Mouse (Mus musculus) heart, embryonic 14.5 days (tissue): Measurements from ENCODE around the gene Nox4. TPM values are rescaled to one million over a fixed set of nuclear protein-coding genes. Genes with fewer than 3 reads are reported as not detected.

Experiments
- ATAC-seq: fragments of 200-750 bp; cut with Nextera tagmentation; 2 replicates; pipeline ENCODE4 v1.8.0; 2017; ENCODE audit warnings: low read depth, moderate TSS enrichment; ENCODE audit not compliant: insufficient number of reproducible peaks, insufficient read depth, low FRiP score
- H3K27ac ChIP-seq, 2 experiments: fragments of 200-500 bp in 1 of 2; fragments of 300-500 bp in 1 of 2; sonication (generic) in 1 of 2; replicated peaks in 1 of 2; 2 replicates each; pipeline ENCODE4 v1.5.1; 2012 to 2014; ENCODE audit warnings: low read depth in 2 of 2, low read length in 2 of 2, control low read depth in 1 of 2, mild to moderate bottlenecking in 1 of 2, mixed read lengths in 1 of 2; ENCODE audit not compliant: control insufficient read depth in 1 of 2, insufficient read depth in 1 of 2
- H3K27me3 ChIP-seq: fragments of 300-500 bp; sonication (generic); 2 replicates; pipeline ENCODE4 v1.6.1; 2014; ENCODE audit warnings: mild to moderate bottlenecking, low read length, control low read depth; ENCODE audit not compliant: control insufficient read depth, insufficient read depth
- H3K36me3 ChIP-seq: fragments of 300-500 bp; sonication (generic); 2 replicates; pipeline ENCODE4 v1.6.1; 2014; ENCODE audit warnings: mild to moderate bottlenecking, control low read depth, low read length, mixed read lengths; ENCODE audit not compliant: control insufficient read depth, insufficient read depth
- H3K4me1 ChIP-seq, 2 experiments: fragments of 200-500 bp in 1 of 2; fragments of 300-500 bp in 1 of 2; sonication (generic) in 1 of 2; 2 replicates each; pipeline ENCODE4 v1.6.1; 2012 to 2014; ENCODE audit warnings: low read length in 2 of 2, control low read depth in 1 of 2, mixed read lengths in 1 of 2; ENCODE audit not compliant: control insufficient read depth in 2 of 2, insufficient read depth in 2 of 2
- H3K4me2 ChIP-seq: fragments of 300-500 bp; sonication (generic); 2 replicates; pipeline ENCODE4 v1.6.1; 2014; ENCODE audit warnings: mild to moderate bottlenecking, low read length
- H3K4me3 ChIP-seq, 2 experiments: fragments of 200-500 bp in 1 of 2; fragments of 300-500 bp in 1 of 2; sonication (generic) in 1 of 2; 2 replicates each; pipeline ENCODE4 v1.5.1; 2012 to 2014; ENCODE audit warnings: low read length in 2 of 2, mild to moderate bottlenecking in 2 of 2, control low read depth in 1 of 2, low read depth in 1 of 2, moderate library complexity in 1 of 2; ENCODE audit not compliant: control insufficient read depth in 1 of 2, insufficient read depth in 1 of 2
- H3K9ac ChIP-seq: fragments of 300-500 bp; sonication (generic); 2 replicates; pipeline ENCODE4 v1.6.1; 2014; ENCODE audit warnings: mild to moderate bottlenecking, low read length
- H3K9me3 ChIP-seq: fragments of 300-500 bp; sonication (generic); 2 replicates; pipeline ENCODE4 v1.6.1; 2016; ENCODE audit warnings: low read length, control low read depth; ENCODE audit not compliant: control insufficient read depth
- WGBS: fragments of 180-500 bp; shearing (Covaris S2); extraction: QIAGEN DNeasy Blood & Tissue Kit; methylation state at CpG from one replicate; pipeline ENCODE4 v1.1.7; 2014; 5-methylcytosine and 5-hydroxymethylcytosine counted together
- polyA plus RNA-seq: library from polyadenylated mRNA; unstranded; fragments of >200 nt; fragmentation: Nextera tagmentation; extraction: Ambion mirVana; gene quantifications from 2 replicates; pipeline ENCODE4 v1.2.1, GENCODE M21; 2014

Nox4 gene
- polyA plus RNA-seq, 1 experiment from 2014 or later = 4.3 TPM

DNA sequence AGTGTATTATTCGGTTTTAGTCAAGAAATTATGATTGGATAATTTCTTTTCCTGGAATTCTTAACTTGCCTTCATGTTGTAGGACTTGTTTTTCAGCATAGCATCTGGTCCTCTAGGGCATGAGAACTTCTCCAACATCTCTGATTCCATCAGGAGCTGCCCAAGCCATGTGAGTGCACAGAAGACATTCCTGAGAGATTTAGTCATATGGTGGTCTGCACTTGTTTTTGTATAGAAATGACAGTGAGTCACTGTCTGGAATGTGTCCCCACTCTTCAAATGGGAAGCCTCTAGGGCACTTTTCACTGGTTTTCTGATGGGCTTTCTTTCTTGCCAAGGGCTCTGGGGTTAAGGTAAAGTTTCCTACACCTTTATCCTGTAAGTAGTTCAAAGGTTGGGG, 4.8 kb upstream of the Nox4 start:
- Histone ChIP-seq H3K9ac (no peak overlapping the region), H3K9me3 (no peaks in the 10 kb centered on the region), H3K27me3 (no peaks in the 10 kb centered on the region), H3K4me1 (no peaks in the 10 kb centered on the region), H3K36me3 (no peaks in the 10 kb centered on the region), H3K4me2 (no peak overlapping the region), H3K4me3 (no peak overlapping the region), H3K27ac (no peak overlapping the region)
- ATAC-seq = no peak
- 66% methylated on average over 1 of the region's 1 CpGs for WGBS

DNA sequence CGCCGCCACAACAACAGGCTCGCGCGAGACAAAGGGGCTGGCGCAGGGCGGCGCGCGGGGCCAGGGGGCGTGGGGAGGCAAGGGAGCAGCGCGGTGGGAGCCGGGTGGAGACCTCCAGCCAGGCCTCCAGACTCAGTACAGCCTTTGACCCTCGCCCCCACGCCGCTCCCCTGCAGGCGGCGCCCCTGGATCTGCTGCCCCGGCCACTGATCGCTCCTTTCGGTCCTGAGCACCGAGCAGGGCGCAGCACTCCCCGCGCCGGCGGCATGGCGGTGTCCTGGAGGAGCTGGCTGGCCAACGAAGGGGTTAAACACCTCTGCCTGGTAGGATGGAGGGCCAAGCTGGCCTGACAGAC, 661 bp downstream of the Nox4 start:
- WGBS = 0% methylated on average over 25 of the region's 30 CpGs
- Histone ChIP-seq H3K27me3 (no peaks in the 10 kb centered on the region), H3K4me1 (peaks cover 0 to 4% of the 10 kb centered on the region in 2 experiments; a peak in 1 of 4 replicates), H3K9me3 (no peaks in the 10 kb centered on the region), H3K36me3 (0 out of 2 replicates have a peak, but pooled peaks cover 2% of the 10 kb centered on the region), H3K4me2 (peak overlapping the region; percentile 78), H3K27ac (peak overlapping the region; percentile 57 to 69), H3K4me3 (peak overlapping the region; percentile 67 to 69), H3K9ac (peak overlapping the region; percentile 83)
- ATAC-seq = peak; percentile 86

DNA sequence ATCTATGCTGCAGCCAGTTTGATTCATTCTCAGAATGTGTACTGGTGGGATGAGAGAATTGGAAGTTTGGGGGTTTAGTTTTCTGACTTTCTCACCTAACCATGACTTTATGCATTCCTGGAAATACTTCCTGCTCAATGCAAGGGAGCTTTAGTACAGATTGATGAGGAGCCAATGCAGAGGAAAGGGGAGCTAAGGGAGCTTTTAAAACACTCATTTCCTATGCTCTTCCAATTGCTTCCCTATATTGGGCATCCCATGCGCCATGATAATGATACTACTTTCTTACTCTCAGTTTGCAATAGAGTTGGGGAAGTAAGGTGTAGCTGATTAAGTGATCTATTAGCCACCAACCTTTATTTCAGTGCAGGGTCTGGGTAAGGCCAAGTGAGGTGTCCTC, 1.0 kb downstream of the Nox4 start:
- peak overlapping the region; percentile 57 to 69 for H3K27ac ChIP-seq
- peak overlapping the region; percentile 67 to 69 for H3K4me3 ChIP-seq
- 0 out of 2 replicates have a peak, but pooled peaks have one; percentile 17 for ATAC-seq
- peak overlapping the region; percentile 78 for H3K4me2 ChIP-seq
- peak overlapping the region; percentile 83 for H3K9ac ChIP-seq
- WGBS = 67% methylated on average over 1 of the region's 1 CpGs
- H3K36me3 ChIP-seq = 0 out of 2 replicates have a peak, but pooled peaks cover 2% of the 10 kb centered on the region
- H3K9me3 ChIP-seq = no peaks in the 10 kb centered on the region
- no peaks in the 10 kb centered on the region for H3K27me3 ChIP-seq
- peaks cover 0 to 4% of the 10 kb centered on the region in 2 experiments; a peak in 1 of 4 replicates for H3K4me1 ChIP-seq

DNA sequence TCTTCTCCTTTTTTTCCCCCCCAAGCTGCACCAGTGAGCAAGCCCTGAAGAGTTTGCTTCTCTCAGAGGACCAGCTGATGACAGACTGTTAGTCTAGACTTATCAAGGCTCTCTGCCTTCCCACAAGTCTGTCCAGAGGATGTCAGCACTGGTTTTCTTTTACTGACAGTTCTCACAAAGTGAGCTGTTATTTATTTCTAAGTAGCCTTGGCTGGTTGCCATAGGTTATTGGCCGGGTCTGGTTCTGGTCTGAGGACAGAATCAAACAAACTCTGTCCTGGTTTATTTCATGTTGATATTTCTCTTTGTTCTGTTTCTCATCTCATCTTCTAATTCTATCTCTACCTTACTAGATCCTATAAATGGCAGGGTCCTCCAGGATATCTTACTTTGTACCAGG, 2.0 kb downstream of the Nox4 start:
- WGBS = 6% methylated on average over 1 of the region's 1 CpGs
- no peak for ATAC-seq
- H3K4me2 ChIP-seq = no peak overlapping the region
- no peaks in the 10 kb centered on the region for H3K9me3 ChIP-seq
- H3K4me1 ChIP-seq = peaks cover 0 to 4% of the 10 kb centered on the region in 2 experiments; a peak in 1 of 4 replicates
- no peak overlapping the region for H3K9ac ChIP-seq
- no peak overlapping the region for H3K27ac ChIP-seq
- H3K27me3 ChIP-seq = no peaks in the 10 kb centered on the region
- no peak overlapping the region for H3K4me3 ChIP-seq
- 0 out of 2 replicates have a peak, but pooled peaks cover 2% of the 10 kb centered on the region for H3K36me3 ChIP-seq

DNA sequence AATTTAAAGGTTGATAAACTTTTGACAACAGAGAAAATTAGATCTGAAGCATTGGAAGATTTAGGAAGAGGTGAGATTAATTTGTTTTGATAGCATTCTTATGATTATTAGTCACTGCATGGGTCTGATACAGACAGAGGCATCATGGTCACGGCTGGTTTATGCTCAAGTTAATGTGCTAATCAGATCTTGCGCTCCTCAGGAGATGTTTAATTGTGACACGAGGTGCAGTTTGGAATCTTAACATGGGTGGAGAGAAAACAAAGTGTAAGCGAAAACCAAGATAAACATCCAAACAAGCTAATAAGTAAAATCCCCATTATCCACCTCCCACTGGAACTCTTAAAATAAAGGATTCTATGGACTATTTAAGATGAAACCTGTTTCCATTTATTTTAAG, 6.2 kb downstream of the Nox4 start:
- Histone ChIP-seq H3K4me1 (peaks cover 0 to 3% of the 10 kb centered on the region in 2 experiments; a peak in 1 of 4 replicates), H3K9ac (no peak overlapping the region), H3K27me3 (no peaks in the 10 kb centered on the region), H3K36me3 (0 out of 2 replicates have a peak, but pooled peaks cover 2% of the 10 kb centered on the region), H3K4me3 (no peak overlapping the region), H3K4me2 (no peak overlapping the region), H3K9me3 (no peaks in the 10 kb centered on the region), H3K27ac (no peak overlapping the region)
- no peak for ATAC-seq
- WGBS = 73% methylated on average over 4 of the region's 4 CpGs

DNA sequence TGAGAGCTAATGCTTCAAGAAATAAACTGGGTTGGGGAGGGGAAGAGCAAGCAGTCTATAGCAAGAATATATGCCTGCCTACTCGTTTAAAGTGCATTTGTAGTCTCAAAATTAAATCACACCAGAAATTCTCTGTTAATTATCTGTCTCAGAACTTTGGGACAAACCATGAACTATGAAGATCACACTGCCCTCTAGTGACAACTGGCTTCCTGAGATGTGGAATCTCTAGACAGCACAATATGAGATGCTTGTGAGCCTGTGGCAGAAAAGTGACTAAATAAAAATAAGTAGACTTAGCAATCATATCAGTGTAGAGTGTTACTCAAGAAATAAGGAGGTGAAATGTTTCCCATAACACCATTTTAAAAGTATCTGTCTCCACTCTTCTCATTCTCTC, 31.3 kb downstream of the Nox4 start:
- Histone ChIP-seq H3K9me3 (no peaks in the 10 kb centered on the region), H3K27ac (no peak overlapping the region), H3K4me2 (no peak overlapping the region), H3K4me1 (no peaks in the 10 kb centered on the region), H3K9ac (no peak overlapping the region), H3K36me3 (no peaks in the 10 kb centered on the region), H3K4me3 (no peak overlapping the region), H3K27me3 (no peaks in the 10 kb centered on the region)
- WGBS = 3% methylated on average over 1 of the region's 1 CpGs
- ATAC-seq = no peak

DNA sequence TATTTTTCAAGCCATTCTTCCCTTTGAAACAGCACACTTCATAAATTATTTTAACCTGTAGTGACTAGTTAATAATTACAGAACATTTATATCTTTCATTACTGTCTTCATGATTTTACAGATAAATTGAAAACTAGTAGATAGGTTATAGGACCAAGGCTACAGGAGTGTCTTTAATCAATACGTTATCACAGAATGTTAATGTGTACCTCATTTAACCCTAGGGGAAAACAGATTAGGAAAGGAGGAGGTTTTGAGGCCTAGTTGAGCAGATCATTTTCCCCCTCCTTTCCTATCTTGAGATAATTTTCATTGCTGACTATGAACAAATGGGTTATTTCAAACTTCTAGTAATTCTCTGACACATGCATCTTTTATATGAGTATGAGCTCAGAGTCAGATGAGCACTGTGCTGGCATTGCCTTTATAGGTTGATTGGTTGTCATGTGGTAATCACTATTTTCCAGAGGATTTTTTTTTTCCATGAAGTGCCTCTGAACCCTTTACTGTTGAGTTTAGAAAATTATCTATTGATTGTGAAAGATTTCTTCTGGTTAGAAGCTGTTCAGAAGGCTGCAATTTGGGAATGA, 57.9 kb downstream of the Nox4 start:
- WGBS = 76% methylated on average over 1 of the region's 1 CpGs
- H3K9ac ChIP-seq = no peak overlapping the region
- H3K4me1 ChIP-seq = no peaks in the 10 kb centered on the region
- H3K4me2 ChIP-seq = no peak overlapping the region
- H3K4me3 ChIP-seq = no peak overlapping the region
- no peaks in the 10 kb centered on the region for H3K9me3 ChIP-seq
- H3K27me3 ChIP-seq = no peaks in the 10 kb centered on the region
- no peak overlapping the region for H3K27ac ChIP-seq
- no peaks in the 10 kb centered on the region for H3K36me3 ChIP-seq
- ATAC-seq = no peak

DNA sequence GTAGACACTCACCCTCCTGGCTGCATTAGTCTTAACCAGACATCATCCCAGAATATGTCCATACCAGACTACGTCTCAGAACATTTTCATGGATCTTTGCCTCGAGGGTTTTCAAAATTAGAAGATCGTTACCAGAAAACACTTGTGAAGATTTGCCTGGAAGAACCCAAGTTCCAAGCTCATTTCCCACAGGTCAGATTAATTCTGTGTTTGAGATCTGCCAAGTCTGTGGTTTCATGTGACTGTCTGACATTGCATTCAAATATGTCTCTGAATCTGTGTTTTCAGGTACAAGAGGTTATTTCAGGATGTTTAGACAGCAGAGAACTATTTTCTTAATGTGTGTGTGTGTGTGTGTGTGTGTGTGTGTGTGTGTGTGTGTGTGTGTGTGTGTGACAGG, 75.7 kb downstream of the Nox4 start:
- 83% methylated on average over 3 of the region's 3 CpGs for WGBS
- Histone ChIP-seq H3K27me3 (no peaks in the 10 kb centered on the region), H3K4me1 (no peaks in the 10 kb centered on the region)

More for the DNA sequence above, 75.7 kb downstream of the Nox4 start:
- Histone ChIP-seq H3K4me3 (no peak overlapping the region), H3K36me3 (no peaks in the 10 kb centered on the region), H3K9ac (no peak overlapping the region), H3K27ac (no peak overlapping the region), H3K9me3 (no peaks in the 10 kb centered on the region), H3K4me2 (no peak overlapping the region)
- no peak for ATAC-seq
